Mouse (Mus musculus) 3T3-L1 (cell line): ENCODE measurements at regions not wholly inside any gene's neighbourhood (a gene's known extent, or its start where the extent isn't known, plus 50 kb on each side); places are given as distances from the start of the nearest gene placed in this dataset.

Experiments used
- DNase-seq: peaks from one replicate; pipeline ENCODE4 v3.0.0-alpha.2; 2015; ENCODE audit warnings: low read depth, low spot score

DNA sequence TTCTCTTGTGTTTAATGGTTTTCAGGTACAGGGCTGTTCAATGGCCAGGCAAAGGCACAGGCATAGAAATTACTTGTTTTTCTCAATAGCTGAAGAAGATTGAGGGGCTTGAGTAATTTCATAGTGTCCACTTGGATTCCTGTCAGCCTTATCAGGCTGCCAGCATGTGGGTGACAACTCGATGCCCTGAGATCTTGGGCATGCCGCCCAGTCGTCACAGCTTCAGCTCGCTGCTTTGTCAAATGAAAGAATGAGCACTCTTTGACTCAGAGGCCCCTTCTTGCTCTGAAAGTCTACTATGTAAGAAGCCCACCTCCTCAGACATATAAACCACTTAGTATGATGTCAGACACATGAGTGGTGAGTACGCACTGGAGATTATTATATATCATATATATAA is 272.6 kb downstream of the Rwdd3 start:
- DNase-seq: no peak

DNA sequence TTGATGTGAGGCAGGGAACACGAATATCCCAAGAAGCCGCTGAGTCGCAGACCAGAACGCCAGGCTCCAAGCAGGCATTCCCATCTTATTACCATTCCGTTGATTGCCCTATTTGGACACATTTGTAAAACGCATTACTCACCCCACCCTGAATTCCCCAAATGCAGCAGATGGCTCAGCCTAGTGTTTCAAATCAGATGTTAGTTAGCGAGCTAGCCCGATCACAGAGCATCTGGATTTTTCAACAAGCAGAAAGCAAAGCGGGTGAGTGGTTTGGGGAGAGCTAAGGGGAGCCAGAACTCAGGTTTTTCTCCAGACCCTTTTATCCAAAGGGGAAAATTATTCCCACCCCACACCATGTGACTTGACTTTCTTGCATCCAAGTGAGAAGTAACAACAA is 273.2 kb downstream of the Rwdd3 start:
- DNase-seq: no peak

GRCm38 (mm10) chr3:120897758-120898157 is 273.7 kb downstream of the Rwdd3 start:
- DNase-seq: no peak

GRCm38 (mm10) chr3:120897221-120897620 is 274.3 kb downstream of the Rwdd3 start:
- DNase-seq: no peak

- no peak for DNase-seq
Observed at GRCm38 (mm10) chr3:120886063-120886841, 285.2 kb downstream of the Rwdd3 start.

- no peak for DNase-seq
Observed at GRCm38 (mm10) chr3:120885401-120885800, 286.1 kb downstream of the Rwdd3 start.

GRCm38 (mm10) chr3:120884189-120884588 is 287.3 kb downstream of the Rwdd3 start:
- DNase-seq: no peak

DNA sequence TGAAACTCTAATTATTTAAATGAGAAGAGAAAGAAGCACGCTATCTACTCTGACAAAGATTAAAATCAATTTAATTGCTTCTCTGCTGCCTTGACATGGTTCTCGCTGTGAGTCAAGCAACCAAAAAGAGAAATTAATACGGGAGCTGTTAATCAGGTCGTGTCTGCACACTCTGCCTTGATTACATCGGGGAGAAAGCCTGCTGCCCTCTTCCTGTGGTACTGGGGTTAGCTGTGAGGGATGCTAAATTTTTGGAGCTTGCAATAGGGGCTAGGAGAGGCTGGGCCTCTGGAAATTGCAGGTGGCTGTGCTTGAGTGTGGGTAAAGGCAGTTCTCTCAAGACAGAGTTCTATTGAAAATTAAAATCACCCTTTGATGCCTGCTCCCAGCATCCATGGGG is 287.8 kb downstream of the Rwdd3 start:
- no peak for DNase-seq

DNA sequence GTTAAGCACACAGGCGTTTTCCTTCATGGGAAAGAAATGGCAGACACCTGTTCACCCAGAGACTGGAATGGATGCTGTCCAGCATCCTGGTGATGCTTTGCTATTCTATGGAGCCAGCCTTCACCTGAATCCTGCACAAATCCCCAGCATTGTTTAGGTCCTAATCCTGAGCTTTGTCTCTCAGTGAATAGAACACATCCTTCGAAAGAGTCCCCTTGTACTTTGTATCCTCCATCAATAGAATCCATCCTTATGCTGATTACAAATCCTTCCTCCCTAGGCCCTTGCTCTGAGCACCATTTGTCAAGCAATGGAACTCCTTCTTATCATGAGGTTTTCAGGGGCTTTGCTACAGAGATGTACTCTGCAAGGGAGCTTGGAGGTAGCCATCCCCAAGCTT is 292.1 kb downstream of the Rwdd3 start:
- DNase-seq: no peak

DNA sequence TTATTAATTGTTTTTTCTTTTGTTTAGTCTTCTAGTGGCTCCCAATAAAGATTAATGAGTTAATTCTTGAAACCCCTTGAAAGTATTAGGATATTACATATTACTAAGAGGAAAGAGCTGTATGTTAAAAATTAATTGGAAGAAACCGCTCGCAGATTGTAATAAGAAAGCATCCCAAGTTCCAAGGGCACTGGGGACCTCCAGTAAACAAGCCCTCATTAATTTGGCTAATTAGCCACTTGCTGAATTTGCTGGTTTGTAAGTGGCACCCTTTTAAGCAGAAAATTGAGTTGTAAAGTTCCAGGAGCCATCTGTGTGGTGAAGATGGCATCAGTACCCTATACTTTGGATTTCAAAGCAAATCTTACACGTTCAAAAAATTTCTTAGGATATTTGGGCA is 295.8 kb downstream of the Rwdd3 start:
- no peak for DNase-seq

- DNase-seq: no peak
Observed at GRCm38 (mm10) chr3:120865036-120865435, 306.5 kb downstream of the Rwdd3 start.

DNA sequence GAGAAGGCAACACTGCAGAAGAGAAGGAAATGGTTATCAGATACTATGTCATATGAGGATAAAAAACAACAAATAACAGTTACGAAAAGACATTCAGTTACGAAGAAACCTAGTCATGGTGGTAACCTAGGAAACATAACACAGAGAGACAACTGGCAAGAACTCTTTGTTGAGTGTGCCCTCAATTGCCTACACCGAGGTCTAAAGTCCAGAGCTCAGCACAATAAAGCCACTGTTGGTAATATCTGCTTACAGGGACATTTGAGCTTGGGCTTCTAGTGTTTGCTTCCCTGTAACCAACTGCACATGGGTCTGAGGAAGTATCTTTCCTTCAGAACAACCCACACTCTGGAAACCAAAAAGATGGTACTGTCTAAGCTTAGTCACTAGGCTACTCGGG is 309.9 kb downstream of the Rwdd3 start:
- no peak for DNase-seq

GRCm38 (mm10) chr3:120858281-120858680 is 313.2 kb downstream of the Rwdd3 start:
- no peak for DNase-seq

DNA sequence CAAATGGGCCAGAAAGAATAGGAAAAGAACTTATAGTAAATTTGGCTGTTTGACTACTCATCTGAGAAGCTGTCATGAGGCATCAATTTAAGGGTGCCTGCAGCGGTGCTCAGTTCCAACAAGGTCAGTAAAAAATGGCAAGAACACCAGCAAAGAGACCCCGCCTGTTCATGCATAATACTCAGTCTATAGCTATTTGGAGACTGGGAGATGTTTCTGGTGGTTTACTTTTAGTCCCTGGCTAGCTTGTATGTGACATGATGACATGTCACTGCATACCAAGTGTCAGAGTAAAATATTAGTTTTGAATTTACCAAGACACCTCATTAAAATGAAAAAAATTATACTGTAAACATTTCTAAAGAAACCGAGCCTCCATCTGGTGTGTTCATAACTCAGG is 317.2 kb downstream of the Rwdd3 start:
- DNase-seq: no peak

- no peak for DNase-seq
Observed at GRCm38 (mm10) chr3:120843623-120844022, 327.9 kb downstream of the Rwdd3 start.

- DNase-seq: no peak
Observed at GRCm38 (mm10) chr3:120823536-120823935, 348.0 kb downstream of the Rwdd3 start.

DNA sequence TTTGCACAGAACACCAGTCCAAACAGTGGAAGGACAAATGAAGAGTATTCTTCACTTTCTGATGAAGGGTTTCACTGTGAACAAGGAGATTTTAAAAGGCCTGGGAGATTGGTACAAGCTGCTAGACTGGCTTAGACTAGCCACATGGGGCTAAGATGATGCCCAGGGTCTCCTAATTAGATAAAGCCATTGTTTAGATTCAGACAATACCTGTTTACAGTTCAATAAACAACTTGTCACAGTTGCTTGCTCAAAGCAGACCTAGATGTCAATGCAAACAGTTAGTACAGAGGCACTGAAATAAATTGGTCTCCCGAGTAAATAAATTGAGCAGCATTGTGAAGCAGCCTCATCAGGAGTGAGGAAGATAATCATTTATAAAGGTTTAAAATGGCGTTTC is 359.6 kb downstream of the Rwdd3 start:
- DNase-seq: no peak

DNA sequence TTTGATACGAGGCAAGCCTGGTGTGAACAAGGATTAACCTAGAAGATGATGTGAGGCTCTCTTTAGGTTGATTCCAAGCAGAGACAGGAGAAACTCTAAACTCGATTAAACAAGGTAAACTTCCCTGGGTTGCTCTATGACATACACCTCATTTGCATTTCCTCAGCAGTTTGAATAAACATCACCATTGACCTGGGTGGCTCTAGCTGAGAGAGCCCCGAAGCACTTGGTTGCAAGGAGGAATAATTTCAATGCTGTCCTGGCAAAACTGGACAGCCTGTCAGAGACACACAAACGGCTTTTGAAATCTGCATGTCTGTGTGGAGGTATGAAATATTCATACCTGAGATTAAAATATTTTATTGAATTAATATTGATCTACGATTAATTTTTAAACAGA is 361.0 kb downstream of the Rwdd3 start:
- DNase-seq: no peak

GRCm38 (mm10) chr3:120810048-120810447 is 361.4 kb downstream of the Rwdd3 start:
- DNase-seq: no peak

GRCm38 (mm10) chr3:120786659-120787058 is 384.8 kb downstream of the Rwdd3 start:
- no peak for DNase-seq

GRCm38 (mm10) chr3:120781486-120781885 is 390.0 kb downstream of the Rwdd3 start:
- DNase-seq: no peak

GRCm38 (mm10) chr3:120779091-120779490 is 392.4 kb downstream of the Rwdd3 start:
- no peak for DNase-seq

DNA sequence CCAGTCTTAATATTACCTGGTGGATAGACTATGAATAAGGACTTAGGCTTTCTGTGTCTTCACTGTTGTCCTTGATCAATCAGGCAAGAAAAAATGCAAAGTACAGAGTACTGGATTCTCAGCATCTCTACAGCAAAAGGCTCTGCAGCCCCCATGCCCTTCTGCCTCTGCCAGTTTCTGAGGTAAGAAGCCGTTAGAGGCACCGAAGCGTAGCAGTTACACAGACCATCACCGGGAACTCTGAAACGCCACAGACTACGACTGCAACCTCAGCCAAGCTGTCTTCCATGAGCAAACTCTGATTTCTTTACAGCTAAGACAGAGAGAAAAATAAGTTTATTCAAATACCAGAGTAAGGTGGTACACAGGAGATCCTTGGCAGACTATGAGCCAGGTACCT is 396.5 kb downstream of the Rwdd3 start:
- DNase-seq: no peak

DNA sequence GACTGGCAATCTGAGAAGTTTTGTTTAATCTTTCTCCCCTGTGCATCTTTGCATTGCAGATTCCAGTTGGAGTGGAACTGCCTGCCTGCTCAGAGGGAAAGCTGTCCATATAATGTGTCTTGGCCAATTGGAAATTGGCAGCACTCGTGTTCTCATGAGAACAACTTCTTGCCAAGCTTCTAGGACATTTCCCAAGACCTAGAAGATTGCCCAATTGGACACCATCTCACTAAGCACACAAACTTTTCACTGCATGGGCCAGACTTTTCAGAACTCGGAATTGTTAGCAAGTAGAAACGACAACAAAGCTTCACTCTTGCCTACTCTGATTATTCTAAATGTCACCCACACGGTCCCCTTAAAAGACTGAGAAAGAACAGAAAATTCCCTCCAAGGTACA is 409.8 kb downstream of the Rwdd3 start:
- DNase-seq: no peak
